Mouse (Mus musculus) megakaryocyte, embryonic 14.5 days (primary cell): Measurements from ENCODE around the gene Zfp970.
"Not testable (repeated sequence)": the region's sequence is repeated elsewhere in the genome, so short reads cannot be mapped to it uniquely, and the experiment has no call there.

Experiments
- FLI1 ChIP-seq: IDR thresholded peaks from 2 replicates; pipeline ENCODE4 v1.6.1; 2012; ENCODE audit warnings: low read length, inconsistent platforms, mixed read lengths
- GATA1 ChIP-seq: IDR thresholded peaks from 3 replicates; pipeline ENCODE4 v1.6.1; 2012; ENCODE audit warnings: mixed read lengths, low read length, inconsistent platforms, borderline replicate concordance

GRCm38 (mm10) chr2:177524171-177524570 is 59.6 kb downstream of the Zfp970 start:
- not testable (repeated sequence) for TF ChIP-seq GATA1, FLI1
